Mouse (Mus musculus): Measurements from ENCODE around the gene Tas2r139. TPM values are rescaled to one million over a fixed set of nuclear protein-coding genes. Genes with fewer than 3 reads are reported as not detected.
"Not testable (repeated sequence)": the region's sequence is repeated elsewhere in the genome, so short reads cannot be mapped to it uniquely, and the experiment has no call there.

The Tas2r139 gene
- polyA plus RNA-seq (2016; fragmentation: Nextera tagmentation; extraction: Ambion mirVana), result not detected in 2 replicates

DNA sequence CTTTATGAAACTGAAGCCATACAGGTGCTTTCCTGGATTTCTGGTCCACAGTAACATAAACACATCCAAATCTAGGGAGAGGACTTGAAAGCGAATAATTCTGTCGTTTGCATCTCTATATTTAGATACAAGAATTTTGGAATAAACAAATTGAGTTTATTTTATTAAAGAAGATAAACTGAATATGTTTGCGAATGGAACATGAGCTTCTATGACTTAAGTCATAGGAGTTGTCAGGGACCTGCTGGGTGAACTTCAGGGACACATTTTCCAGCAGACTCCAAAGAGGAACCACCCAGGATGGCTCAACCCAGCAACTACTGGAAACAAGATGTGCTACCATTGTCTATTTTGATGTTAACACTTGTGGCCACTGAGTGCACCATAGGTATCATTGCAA lies at the start of gene Tas2r139:
Gene Tas2r139, plus strand, starts transcription at position 301 of the 400 bp plus-strand sequence.
- Histone ChIP-seq H3K9me3 (replicated peaks) (no peaks in the 10 kb centered on the region), H3K36me3 (no peaks in the 10 kb centered on the region), H3K27me3 (replicated peaks) (no peaks in the 10 kb centered on the region), H3K4me3 (no peak within 1 kb of the TSS), H3K27ac (no peak within 1 kb of the TSS), H3K4me2 (no peak within 1 kb of the TSS), H3K9ac (no peak within 1 kb of the TSS), H3K4me1 (no peaks in the 10 kb centered on the region)
- 45% methylated on average over 3 of the region's 3 CpGs for WGBS (ENCODE audit: insufficient replicate concordance)
- ATAC-seq, result no peak

DNA sequence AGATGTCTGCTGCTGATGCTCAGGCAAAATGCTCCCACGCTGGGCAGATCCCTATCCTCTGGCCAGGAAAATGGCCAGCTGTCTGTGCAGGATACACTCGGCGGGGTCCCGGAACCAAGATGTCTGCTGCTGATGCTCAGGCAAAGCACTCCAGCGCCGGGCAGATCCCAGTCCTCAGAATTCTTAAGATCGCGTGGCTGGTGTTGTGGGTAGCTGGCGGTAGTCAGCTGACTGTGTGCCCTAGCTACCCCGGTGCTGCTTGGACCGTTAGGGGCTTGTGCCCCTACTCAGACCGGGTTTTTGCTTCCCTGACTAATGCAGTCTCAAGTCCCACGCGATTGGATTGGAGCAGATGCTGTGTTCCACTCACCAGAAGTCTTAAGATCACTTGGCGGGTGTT lies 10.4 kb downstream of the Tas2r139 start:
- not testable (repeated sequence) for H3K27me3 ChIP-seq (replicated peaks); H3K27ac ChIP-seq; H3K4me1 ChIP-seq; H3K9ac ChIP-seq; H3K4me2 ChIP-seq; H3K36me3 ChIP-seq; H3K9me3 ChIP-seq (replicated peaks); ATAC-seq; H3K4me3 ChIP-seq
- 53% methylated on average over 15 of the region's 15 CpGs for WGBS (ENCODE audit: insufficient replicate concordance)

- Histone ChIP-seq H3K4me3 (no peak overlapping the region), H3K9ac (no peak overlapping the region), H3K9me3 (replicated peaks) (no peaks in the 10 kb centered on the region), H3K27ac (no peak overlapping the region), H3K36me3 (no peaks in the 10 kb centered on the region), H3K27me3 (replicated peaks) (no peaks in the 10 kb centered on the region), H3K4me1 (no peaks in the 10 kb centered on the region), H3K4me2 (no peak overlapping the region)
- ATAC-seq, result no peak
- 52% methylated on average over 1 of the region's 1 CpGs for WGBS (ENCODE audit: insufficient replicate concordance)
Observed at GRCm38 (mm10) chr6:42182462-42182861, 41.7 kb downstream of the Tas2r139 start.

DNA sequence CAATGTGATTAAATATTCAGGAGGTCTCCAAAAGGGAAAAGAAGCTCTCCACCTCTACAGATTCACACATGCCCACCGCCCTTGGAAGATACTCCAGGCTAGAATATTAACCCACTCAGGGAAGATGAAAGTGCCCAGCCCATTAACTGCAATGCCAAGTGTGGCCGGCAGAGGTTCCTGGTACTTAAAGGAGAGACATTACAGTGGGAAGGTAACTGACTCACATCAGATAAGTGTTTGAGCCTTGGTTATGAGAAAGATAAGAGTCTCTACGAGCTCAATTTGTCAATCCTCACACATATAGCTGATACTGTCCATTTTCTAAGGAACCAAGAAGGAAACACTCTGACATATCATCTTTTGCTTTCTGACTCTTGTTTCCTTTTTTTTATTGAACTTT lies 45.5 kb downstream of the Tas2r139 start:
- Histone ChIP-seq H3K9me3 (replicated peaks) (no peaks in the 10 kb centered on the region), H3K4me3 (no peak overlapping the region), H3K27me3 (replicated peaks) (no peaks in the 10 kb centered on the region), H3K36me3 (no peaks in the 10 kb centered on the region), H3K4me2 (no peak overlapping the region), H3K4me1 (no peaks in the 10 kb centered on the region), H3K27ac (no peak overlapping the region), H3K9ac (no peak overlapping the region)
- no peak for ATAC-seq
- WGBS (ENCODE audit: insufficient replicate concordance), result 25% methylated on average over 3 of the region's 3 CpGs

Other genes with a start within 250 kb of the Tas2r139 start
- gene Sval1, start 189.3 kb upstream of the Tas2r139 start, polyA plus RNA-seq (2016; fragmentation: Nextera tagmentation; extraction: Ambion mirVana), result not detected in 2 replicates
- gene Sval3, start 172.8 kb upstream of the Tas2r139 start, polyA plus RNA-seq (2016; fragmentation: Nextera tagmentation; extraction: Ambion mirVana), result not detected in 2 replicates
- gene Sva, start 102.5 kb upstream of the Tas2r139 start, polyA plus RNA-seq (2016; fragmentation: Nextera tagmentation; extraction: Ambion mirVana), result not detected in 2 replicates
- not detected in 2 replicates for gene Tas2r144, start 74.4 kb downstream of the Tas2r139 start, polyA plus RNA-seq (2016; fragmentation: Nextera tagmentation; extraction: Ambion mirVana)
- gene Gstk1, start 105.0 kb downstream of the Tas2r139 start, polyA plus RNA-seq (2016; fragmentation: Nextera tagmentation; extraction: Ambion mirVana), result 7.3 and 8.3 TPM in 2 replicates
- gene Tmem139, start 121.0 kb downstream of the Tas2r139 start, polyA plus RNA-seq (2016; fragmentation: Nextera tagmentation; extraction: Ambion mirVana), result not detected in 2 replicates
- gene Casp2, start 124.0 kb downstream of the Tas2r139 start, polyA plus RNA-seq (2016; fragmentation: Nextera tagmentation; extraction: Ambion mirVana), result 34.4 and 36.0 TPM in 2 replicates
- 0.12 TPM in 1 of 2 replicates, not detected in the other for gene Clcn1, start 145.7 kb downstream of the Tas2r139 start, polyA plus RNA-seq (2016; fragmentation: Nextera tagmentation; extraction: Ambion mirVana)
- gene Fam131b, start 183.7 kb downstream of the Tas2r139 start, polyA plus RNA-seq (2016; fragmentation: Nextera tagmentation; extraction: Ambion mirVana), result not detected in 2 replicates
- gene Zyx, start 208.7 kb downstream of the Tas2r139 start, polyA plus RNA-seq (2016; fragmentation: Nextera tagmentation; extraction: Ambion mirVana), result 66.3 and 66.5 TPM in 2 replicates
- 2.6 and 3.4 TPM in 2 replicates for gene Epha1, start 232.3 kb downstream of the Tas2r139 start, polyA plus RNA-seq (2016; fragmentation: Nextera tagmentation; extraction: Ambion mirVana)

Measured in liver, embryonic 12.5 days (tissue).